Mouse (Mus musculus) NIH3T3 (cell line): ENCODE data around the gene Dnm2.
"Not testable (repeated sequence)": the region's sequence is repeated elsewhere in the genome, so short reads cannot be mapped to it uniquely, and the experiment has no call there.

Experiments used
- DNase-seq: peaks from one replicate; pipeline ENCODE4 v3.0.0-alpha.2; 2012; ENCODE audit warnings: low read depth

The Dnm2 gene

GRCm38 (mm10) chr9:21507753-21508430, 83.2 kb downstream of the Dnm2 start:
- no peak for DNase-seq

- DNase-seq, result peak; percentile 18
These were observed 84.2 kb downstream of the Dnm2 start for GRCm38 (mm10) chr9:21508871-21509404.

DNA sequence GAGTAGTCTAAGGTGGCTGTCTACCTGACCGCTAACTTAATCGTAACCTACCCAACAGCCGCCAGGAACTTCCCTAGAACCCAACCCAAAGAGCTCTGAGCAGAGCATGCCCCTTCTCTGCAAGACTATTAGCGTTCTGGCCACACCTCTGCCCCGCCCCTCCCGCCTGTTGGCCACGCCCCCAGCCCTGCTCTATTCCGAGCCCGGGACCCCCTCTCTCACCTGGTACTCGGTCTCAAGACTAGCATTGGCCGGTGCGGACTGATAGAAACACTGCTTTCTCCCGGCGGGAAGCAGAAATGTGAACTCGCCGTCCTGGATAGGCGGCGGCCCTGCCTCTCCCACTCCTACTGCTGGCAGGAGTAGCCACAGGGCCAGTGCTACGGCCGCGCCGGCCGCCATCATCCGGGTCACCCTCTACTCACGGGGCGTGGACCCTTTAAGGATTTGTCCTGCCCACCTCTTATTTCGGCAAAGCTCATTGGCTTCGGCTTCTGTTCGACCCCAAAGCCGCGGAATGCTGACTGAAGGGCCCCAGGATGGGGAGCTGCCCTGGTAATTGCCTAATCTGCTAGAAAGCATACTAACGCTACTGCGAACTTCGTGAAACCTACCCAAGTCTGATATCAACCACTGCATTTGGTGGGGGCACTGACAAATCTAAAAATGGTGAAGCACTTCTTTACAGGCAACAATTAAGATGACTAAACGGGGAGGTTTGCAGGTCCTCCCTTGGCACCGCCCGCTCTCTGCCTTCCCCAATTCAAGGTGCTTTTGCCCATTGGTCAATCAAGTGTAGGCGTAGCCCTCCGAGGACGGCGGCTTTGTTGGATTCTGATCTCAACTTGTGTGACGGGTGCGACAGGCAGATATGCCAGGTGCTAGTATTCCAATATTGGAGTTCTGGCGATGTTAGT, 85.3 kb downstream of the Dnm2 start, which contains the start of gene Tmed1:
Tmed1 (minus strand) TSS at position 481 of the 917 bp plus-strand sequence.
- peak; percentile 94 for DNase-seq

GRCm38 (mm10) chr9:21510689-21511015, 85.9 kb downstream of the Dnm2 start:
- no peak for DNase-seq

GRCm38 (mm10) chr9:21511052-21511451, 86.3 kb downstream of the Dnm2 start:
- DNase-seq, result no peak

- DNase-seq, result no peak
These were observed 88.8 kb downstream of the Dnm2 start for GRCm38 (mm10) chr9:21513466-21513865.

- no peak for DNase-seq
These were observed 93.3 kb downstream of the Dnm2 start for GRCm38 (mm10) chr9:21517947-21518495.

DNA sequence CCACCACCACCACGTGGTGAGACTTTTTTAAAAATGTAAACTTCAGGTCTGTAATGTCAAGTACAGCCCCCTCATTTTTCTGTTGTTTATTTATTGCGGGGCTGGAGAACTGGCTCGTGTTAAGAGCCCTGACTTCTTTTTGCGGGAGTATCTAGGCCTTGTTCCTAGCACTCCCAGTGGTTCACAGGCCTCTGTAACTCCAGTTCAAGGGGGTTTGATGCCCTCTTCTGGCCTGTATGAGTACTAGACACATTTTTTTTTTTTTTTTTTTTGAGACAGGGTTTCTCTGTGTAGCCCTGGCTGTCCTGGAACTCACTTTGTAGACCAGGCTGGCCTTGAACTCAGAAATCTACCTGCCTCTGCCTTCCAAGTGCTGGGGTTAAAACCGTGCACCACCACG, 94.0 kb downstream of the Dnm2 start:
- DNase-seq, result not testable (repeated sequence)

DNA sequence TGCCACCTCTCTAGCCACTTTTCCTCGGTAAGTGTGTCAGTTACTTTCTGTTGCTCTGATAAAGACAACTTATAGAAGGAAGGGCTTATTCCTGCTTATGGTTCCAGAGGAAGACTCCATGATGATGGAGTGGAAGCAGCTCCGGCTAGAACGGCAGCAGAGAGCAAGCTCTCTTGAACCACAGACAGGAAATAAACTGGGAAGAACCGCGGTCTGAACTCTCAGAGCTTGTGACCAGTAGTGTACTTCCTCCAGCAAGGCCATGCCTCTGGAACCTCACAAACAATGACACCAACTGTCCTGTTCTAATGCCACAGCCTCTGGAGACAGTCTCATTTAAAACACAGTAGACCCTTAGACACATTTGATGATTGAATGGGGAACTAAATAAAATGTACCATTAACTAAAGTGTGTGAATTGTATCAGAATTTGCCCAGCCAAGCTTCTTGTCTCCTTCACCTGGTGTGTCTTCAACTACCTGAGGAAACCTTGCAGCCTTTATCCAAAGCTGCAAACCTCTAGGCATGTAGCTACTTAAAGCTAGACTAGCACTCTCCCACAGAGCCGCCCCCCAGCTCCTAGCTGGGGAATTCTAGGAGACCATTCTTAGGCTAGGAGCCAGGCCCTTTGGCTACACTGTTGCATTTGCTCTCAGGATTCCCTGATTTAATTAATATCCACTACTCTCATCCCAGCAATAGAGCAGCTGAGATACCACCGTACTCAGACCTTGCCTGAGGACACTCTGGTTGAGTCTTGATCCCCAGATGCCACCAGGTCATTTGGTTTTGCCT, 100.6 kb downstream of the Dnm2 start:
- DNase-seq, result peak; percentile 40

DNA sequence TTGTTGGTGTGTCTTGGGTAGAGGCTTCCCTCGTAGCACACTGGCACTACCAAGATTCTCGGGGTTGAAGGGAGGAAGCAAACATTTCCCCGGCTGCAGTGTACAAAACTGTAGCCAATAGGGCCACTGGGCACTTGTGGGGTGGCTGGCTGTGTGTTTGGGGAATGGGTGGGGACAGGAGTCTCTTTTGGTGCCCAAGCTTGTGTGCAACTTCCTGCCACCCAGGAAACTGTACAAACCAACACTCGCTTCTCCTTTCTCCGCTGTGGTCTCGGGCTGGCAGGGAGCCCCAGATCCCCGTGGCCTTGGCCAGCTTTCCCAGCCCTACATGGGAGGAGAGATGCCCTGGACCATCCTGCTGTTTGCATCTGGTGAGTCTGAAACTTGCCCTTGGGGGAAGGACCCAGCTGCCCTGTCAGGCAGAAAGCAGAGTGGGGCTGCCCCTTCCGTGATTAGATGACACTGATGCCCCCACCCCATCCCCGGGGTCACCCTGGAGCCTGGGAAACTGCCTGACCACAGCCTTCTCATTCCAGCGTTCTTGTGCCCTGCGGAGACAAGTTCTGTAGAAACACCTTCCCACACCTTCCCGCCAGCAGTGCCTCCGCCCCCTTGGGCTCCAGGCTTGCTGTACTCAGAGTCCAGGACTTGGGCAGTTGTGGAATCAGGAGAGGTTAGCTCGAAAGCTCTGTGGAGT, 101.4 kb downstream of the Dnm2 start, which contains the start of gene AB124611:
AB124611 (plus strand) TSS at position 240 of the 697 bp plus-strand sequence.
- DNase-seq, result no peak

DNA sequence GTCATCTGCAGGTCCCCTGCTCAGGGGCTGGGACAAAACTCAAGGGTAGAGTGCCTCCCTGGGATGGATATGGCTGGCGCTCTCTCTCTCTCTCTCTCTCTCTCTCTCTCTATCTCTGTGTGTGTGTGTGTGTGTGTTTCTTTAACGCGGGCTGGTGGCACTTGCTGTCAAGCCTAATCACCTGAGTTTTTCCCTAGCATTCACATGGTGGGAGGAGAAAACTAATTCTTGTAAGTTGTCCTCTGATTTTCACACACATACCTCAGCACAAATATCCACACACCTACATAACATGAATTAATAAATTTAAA, 101.9 kb downstream of the Dnm2 start:
- no peak for DNase-seq

DNA sequence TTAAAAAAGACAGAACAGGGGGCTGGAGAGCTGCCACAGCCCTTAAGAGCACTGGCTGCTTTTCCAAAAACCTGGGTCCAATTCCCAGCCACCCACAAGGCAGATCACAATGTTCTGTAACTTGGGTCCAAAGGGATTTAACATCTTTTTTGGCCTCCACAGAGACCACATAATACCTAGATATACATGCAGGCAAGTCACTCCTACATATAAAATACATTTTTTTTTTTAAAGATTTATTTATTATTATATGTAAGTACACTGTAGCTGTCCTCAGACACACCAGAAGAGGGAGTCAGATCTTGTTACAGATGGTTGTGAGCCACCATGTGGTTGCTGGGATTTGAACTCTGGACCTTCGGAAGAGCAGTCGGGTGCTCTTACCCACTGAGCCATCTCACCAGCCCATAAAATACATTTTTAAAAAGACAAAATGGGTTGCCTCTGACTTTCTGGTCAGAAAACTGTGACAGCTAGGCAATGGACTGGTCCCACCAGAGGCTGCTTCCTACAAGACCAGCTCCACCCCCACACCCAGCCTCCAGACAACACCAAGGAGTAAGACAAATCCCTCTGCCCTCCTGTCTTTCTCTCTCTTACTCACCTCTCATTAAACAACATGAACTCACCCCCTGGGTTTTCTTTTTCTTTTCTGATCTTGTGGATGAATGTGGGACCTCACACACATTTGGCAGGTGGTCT, 102.5 kb downstream of the Dnm2 start:
- DNase-seq, result no peak

GRCm38 (mm10) chr9:21527917-21528324, 103.2 kb downstream of the Dnm2 start:
- no peak for DNase-seq

DNA sequence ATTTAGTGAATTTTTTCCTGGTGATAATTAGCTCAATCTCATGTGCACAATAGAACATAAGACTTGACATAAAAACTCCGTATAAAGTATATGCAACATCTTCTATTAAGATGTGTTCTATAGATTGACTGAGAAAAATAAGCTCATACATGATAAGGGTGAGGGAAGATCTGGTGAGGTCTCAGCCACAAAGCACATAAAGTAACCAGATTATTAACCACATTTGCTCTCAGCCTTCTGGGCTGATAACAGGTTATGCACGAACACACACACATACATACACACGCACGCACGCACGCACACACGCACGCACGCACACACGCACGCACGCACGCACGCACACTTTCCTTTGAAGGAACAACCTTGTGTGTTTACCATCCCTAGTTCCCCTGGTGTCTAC, 111.8 kb downstream of the Dnm2 start:
- no peak for DNase-seq

GRCm38 (mm10) chr9:21537009-21537408, 112.3 kb downstream of the Dnm2 start:
- DNase-seq, result no peak

GRCm38 (mm10) chr9:21539981-21540753, 115.5 kb downstream of the Dnm2 start:
- no peak for DNase-seq

GRCm38 (mm10) chr9:21542001-21542400, 117.3 kb downstream of the Dnm2 start:
- DNase-seq, result not testable (repeated sequence)

GRCm38 (mm10) chr9:21545351-21545915, 120.7 kb downstream of the Dnm2 start:
- DNase-seq, result no peak
